Mouse (Mus musculus) MN1 (cell line): Measurements from ENCODE around the gene Rhobtb1.

Experiments
- DNase-seq: peaks from one replicate; pipeline ENCODE4 v3.0.0-alpha.2; 2016; ENCODE audit warnings: low spot score

Rhobtb1 gene

GRCm38 (mm10) chr10:69324816-69325215, 173.6 kb downstream of the Rhobtb1 start:
- no peak for DNase-seq

GRCm38 (mm10) chr10:69326433-69326832, 175.2 kb downstream of the Rhobtb1 start:
- no peak for DNase-seq

- DNase-seq: no peak
Observed at GRCm38 (mm10) chr10:69327362-69327761, 176.1 kb downstream of the Rhobtb1 start.

GRCm38 (mm10) chr10:69328029-69328655, 176.9 kb downstream of the Rhobtb1 start:
- DNase-seq: no peak

DNA sequence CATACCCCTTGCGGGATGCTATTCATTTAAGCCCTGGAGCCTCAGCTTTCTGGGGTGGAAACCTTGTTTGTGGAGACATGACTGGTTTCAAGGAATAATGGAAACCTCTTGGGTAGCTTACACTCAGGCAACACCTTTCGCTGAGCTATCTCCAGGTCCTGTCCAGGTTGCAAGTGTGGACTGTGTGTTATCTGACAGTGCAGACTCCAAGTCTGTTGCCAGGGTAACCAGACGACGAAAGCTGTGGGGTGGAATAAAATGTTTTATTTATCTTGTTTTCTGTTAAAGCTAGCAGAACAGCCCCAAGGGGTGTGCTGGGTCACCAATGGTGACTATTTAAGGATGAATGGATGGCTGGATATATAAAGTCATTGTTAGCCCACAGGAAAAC, 177.4 kb downstream of the Rhobtb1 start:
- no peak for DNase-seq

- no peak for DNase-seq
Observed at GRCm38 (mm10) chr10:69331231-69331630, 180.0 kb downstream of the Rhobtb1 start.

DNA sequence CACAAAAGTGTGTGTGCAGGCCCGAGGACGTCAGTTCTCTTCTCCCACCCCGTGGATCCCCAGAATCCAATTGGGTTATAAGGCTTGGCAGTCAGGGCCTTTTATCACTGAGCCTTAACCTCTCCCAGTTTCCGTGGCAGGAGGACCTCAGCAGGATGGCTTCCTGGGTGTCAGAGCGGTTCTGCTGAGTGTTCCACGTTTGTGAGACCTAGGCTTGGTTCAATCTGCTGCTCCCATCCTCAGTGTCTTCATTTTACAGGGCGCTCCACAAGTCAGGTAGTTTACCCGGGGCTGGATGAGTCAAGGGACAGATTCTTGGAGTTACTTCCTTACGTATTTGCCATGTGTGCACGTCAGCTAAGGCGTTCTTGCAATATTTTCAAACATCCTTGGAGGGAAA, 182.0 kb downstream of the Rhobtb1 start:
- DNase-seq: no peak

DNA sequence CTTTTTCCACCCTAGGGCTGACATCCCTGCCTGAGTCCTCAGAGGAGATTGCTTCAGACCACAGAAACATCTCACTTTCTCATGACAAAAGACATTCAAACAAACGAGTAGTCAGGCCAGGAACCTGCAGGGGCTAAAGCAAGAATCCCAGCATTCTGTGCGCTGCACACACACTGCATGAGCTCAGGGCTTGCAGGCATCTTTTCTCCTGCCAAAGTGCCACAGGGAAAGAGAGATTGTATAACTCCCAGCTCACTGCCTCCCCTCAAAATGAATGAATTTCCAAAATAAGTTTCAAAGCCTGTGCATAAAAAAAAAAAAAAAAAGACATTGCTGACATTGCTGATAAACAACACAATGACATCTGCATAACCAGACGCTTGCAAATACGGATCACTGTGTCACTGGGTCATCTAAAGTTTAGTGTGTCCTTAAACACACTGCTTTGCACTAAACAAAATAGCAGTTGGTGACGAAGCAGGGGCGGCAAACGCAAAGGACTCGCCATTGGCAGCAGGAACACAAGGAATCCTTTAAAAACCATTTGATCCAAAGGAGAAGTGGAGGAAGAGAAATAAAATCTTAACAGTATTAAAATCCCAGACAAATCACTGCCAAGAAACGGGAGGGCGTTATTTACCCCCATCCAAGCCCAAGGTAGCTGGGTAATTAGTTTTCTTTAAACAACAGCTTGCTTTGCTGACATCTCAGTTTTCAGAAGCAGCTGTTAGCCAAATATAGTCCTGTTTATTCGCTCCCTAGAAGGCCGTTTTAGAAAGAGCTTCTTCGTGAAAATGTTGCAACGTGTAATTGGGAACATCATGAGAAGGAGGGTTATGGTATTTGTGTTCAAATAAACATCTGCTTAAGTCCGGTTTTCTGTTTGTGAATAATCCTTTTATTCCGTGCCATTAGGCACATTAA, 183.3 kb downstream of the Rhobtb1 start:
- no peak for DNase-seq

- no peak for DNase-seq
Observed at GRCm38 (mm10) chr10:69335195-69335536, 183.9 kb downstream of the Rhobtb1 start.

GRCm38 (mm10) chr10:69335611-69336010, 184.4 kb downstream of the Rhobtb1 start:
- no peak for DNase-seq

GRCm38 (mm10) chr10:69336219-69336618, 185.0 kb downstream of the Rhobtb1 start:
- DNase-seq: no peak

- DNase-seq: no peak
Observed at GRCm38 (mm10) chr10:69340001-69340400, 188.8 kb downstream of the Rhobtb1 start.
